Mouse (Mus musculus) skeletal muscle tissue, adult 2 months (tissue): ENCODE data around the gene Cfap58.

Experiments
- DNase-seq: peaks from one replicate; pipeline ENCODE4 v3.0.0-alpha.2; 2012; ENCODE audit warnings: low read depth, low spot score

The Cfap58 gene

GRCm38 (mm10) chr19:47937443-47938406 is at the start of gene Cfap58:
TSS of gene Cfap58 (plus strand) at chr19:47937675.
- DNase-seq: no peak

GRCm38 (mm10) chr19:47888037-47888436 is 49.4 kb upstream of the Cfap58 start:
- DNase-seq: no peak

GRCm38 (mm10) chr19:47890489-47891130 is 46.9 kb upstream of the Cfap58 start:
- no peak for DNase-seq

GRCm38 (mm10) chr19:47891562-47892312 is 45.7 kb upstream of the Cfap58 start:
- no peak for DNase-seq

GRCm38 (mm10) chr19:47893092-47893491 is 44.4 kb upstream of the Cfap58 start:
- no peak for DNase-seq

- DNase-seq: no peak
Measured at GRCm38 (mm10) chr19:47898472-47899079, 38.9 kb upstream of the Cfap58 start.

- no peak for DNase-seq
Measured at GRCm38 (mm10) chr19:47900012-47900411, 37.5 kb upstream of the Cfap58 start.

GRCm38 (mm10) chr19:47900558-47900957 is 36.9 kb upstream of the Cfap58 start:
- no peak for DNase-seq

- no peak for DNase-seq
Measured at GRCm38 (mm10) chr19:47902316-47903201, 34.9 kb upstream of the Cfap58 start.

GRCm38 (mm10) chr19:47903679-47904078 is 33.8 kb upstream of the Cfap58 start:
- no peak for DNase-seq

GRCm38 (mm10) chr19:47905081-47905480 is 32.4 kb upstream of the Cfap58 start:
- no peak for DNase-seq

- no peak for DNase-seq
Measured at GRCm38 (mm10) chr19:47905603-47906002, 31.9 kb upstream of the Cfap58 start.

- DNase-seq: no peak
Measured at GRCm38 (mm10) chr19:47907596-47907995, 29.9 kb upstream of the Cfap58 start.

GRCm38 (mm10) chr19:47908961-47909371 is 28.5 kb upstream of the Cfap58 start:
- no peak for DNase-seq

- DNase-seq: no peak
Measured at GRCm38 (mm10) chr19:47909387-47910116, 27.9 kb upstream of the Cfap58 start.

- no peak for DNase-seq
Measured at GRCm38 (mm10) chr19:47910117-47910618, 27.3 kb upstream of the Cfap58 start.

- no peak for DNase-seq
Measured at GRCm38 (mm10) chr19:47910751-47911150, 26.7 kb upstream of the Cfap58 start.

GRCm38 (mm10) chr19:47913344-47913743 is 24.1 kb upstream of the Cfap58 start:
- DNase-seq: no peak

- DNase-seq: no peak
Measured at GRCm38 (mm10) chr19:47914191-47914590, 23.3 kb upstream of the Cfap58 start.

- no peak for DNase-seq
Measured at GRCm38 (mm10) chr19:47915251-47915650, 22.2 kb upstream of the Cfap58 start.
